Mouse (Mus musculus) liver, adult 2 months (tissue): Measurements from ENCODE around the gene Ptdss2. TPM values are rescaled to one million over a fixed set of nuclear protein-coding genes. Genes with fewer than 3 reads are reported as not detected.

ENCODE experiments used
- DNase-seq: peaks from one replicate; pipeline ENCODE4 v3.0.0-alpha.2; 2011; ENCODE audit warnings: low read depth, low spot score; ENCODE audit errors: extremely low read depth
- H3K27ac ChIP-seq: fragments of 200-500 bp; replicated peaks from 2 replicates; pipeline ENCODE4 v1.5.1; 2012; ENCODE audit warnings: low read depth, mild to moderate bottlenecking, control low read depth, inconsistent platforms, low read length; ENCODE audit not compliant: insufficient read depth
- H3K27me3 ChIP-seq: fragments of 200-500 bp; 2 replicates; pipeline ENCODE4 v1.6.1; 2012; ENCODE audit warnings: mild to moderate bottlenecking, moderate library complexity, low read length, inconsistent platforms; ENCODE audit not compliant: control insufficient read depth, insufficient read depth
- H3K36me3 ChIP-seq: fragments of 200-500 bp; 2 replicates; pipeline ENCODE4 v1.6.1; 2012; ENCODE audit warnings: low read length, inconsistent platforms; ENCODE audit not compliant: control insufficient read depth, insufficient read depth
- H3K4me1 ChIP-seq: fragments of 200-500 bp; 2 replicates; pipeline ENCODE4 v1.6.1; 2011; ENCODE audit warnings: low read length; ENCODE audit not compliant: control insufficient read depth, insufficient read depth
- H3K4me3 ChIP-seq: fragments of 200-500 bp; 2 replicates; pipeline ENCODE4 v1.5.1; 2011; ENCODE audit warnings: low read depth, mild to moderate bottlenecking, control low read depth, low read length, moderate library complexity; ENCODE audit not compliant: insufficient read depth
- H3K79me2 ChIP-seq: fragments of 200-500 bp; 2 replicates; pipeline ENCODE4 v1.6.1; 2012; ENCODE audit warnings: inconsistent platforms, mild to moderate bottlenecking, low read length, moderate library complexity; ENCODE audit not compliant: control insufficient read depth, insufficient read depth
- H3K9ac ChIP-seq: fragments of 200-500 bp; 2 replicates; pipeline ENCODE4 v1.6.1; 2012; ENCODE audit warnings: low read depth, mild to moderate bottlenecking, control low read depth, inconsistent platforms, low read length
- CTCF ChIP-seq: fragments of 200-500 bp; IDR thresholded peaks from 2 replicates; pipeline ENCODE4 v1.5.1; 2011; ENCODE audit warnings: low read depth, low read length, control low read depth
- POLR2A ChIP-seq: fragments of 200-500 bp; IDR thresholded peaks from 2 replicates; pipeline ENCODE4 v1.6.1; 2011; ENCODE audit warnings: low read length, control low read depth; ENCODE audit not compliant: insufficient read depth; ENCODE audit errors: extremely low read depth
- WGBS: fragments of 180-500 bp; shearing (Covaris S2); methylation state at CpG from one replicate; pipeline ENCODE4 v1.1.7; 2018; 5-methylcytosine and 5-hydroxymethylcytosine counted together
- polyA plus RNA-seq: library from polyadenylated mRNA; depleted of rRNA; stranded (reverse); fragments of >200 nt; gene quantifications from 2 replicates; pipeline ENCODE4 v1.2.3, GENCODE M21; 2012; rRNA removed
- total RNA-seq: library from RNA; depleted of rRNA; stranded (reverse); fragments of >200 nt; gene quantifications from 2 replicates; pipeline ENCODE4 v1.2.3, GENCODE M21; 2014; rRNA removed

Gene Ptdss2
- total and polyA plus RNA-seq, 2 experiments, result 5.2 to 13.5 TPM

- TF ChIP-seq CTCF (no peak), POLR2A (no peak)
- H3K4me3 ChIP-seq, result no peak overlapping the region
- no peaks in the 10 kb centered on the region for H3K27me3 ChIP-seq
- H3K9ac ChIP-seq, result no peak overlapping the region
- DNase-seq, result no peak
- no peaks in the 10 kb centered on the region for H3K36me3 ChIP-seq
- no peaks in the 10 kb centered on the region for H3K79me2 ChIP-seq
- WGBS, result 96% methylated on average over 5 of the region's 5 CpGs
- no peak overlapping the region for H3K27ac ChIP-seq
- H3K4me1 ChIP-seq, result no peaks in the 10 kb centered on the region
Observed at GRCm38 (mm10) chr7:141205504-141205903, 83.3 kb downstream of the Ptdss2 start.

- no peak for DNase-seq
- no peaks in the 10 kb centered on the region for H3K27me3 ChIP-seq
- no peaks in the 10 kb centered on the region for H3K36me3 ChIP-seq
- H3K9ac ChIP-seq, result no peak overlapping the region
- H3K4me3 ChIP-seq, result no peak overlapping the region
- WGBS, result 96% methylated on average over 18 of the region's 18 CpGs
- H3K4me1 ChIP-seq, result no peaks in the 10 kb centered on the region
- H3K27ac ChIP-seq, result no peak overlapping the region
- H3K79me2 ChIP-seq, result no peaks in the 10 kb centered on the region
- TF ChIP-seq POLR2A, result no peak
- no peak for TF ChIP-seq CTCF
Observed at GRCm38 (mm10) chr7:141206182-141206937, 84.2 kb downstream of the Ptdss2 start.

Other genes starting within 250 kb of the Ptdss2 start
- 83.6 and 102 TPM in 2 replicates for gene Psmd13, start 240.4 kb upstream of the Ptdss2 start, total RNA-seq
- gene Psmd13, start 240.4 kb upstream of the Ptdss2 start, polyA plus RNA-seq, result 51.1 and 58.2 TPM in 2 replicates
- gene Sirt3, start 240.1 kb upstream of the Ptdss2 start, total RNA-seq, result 134 and 150 TPM in 2 replicates
- 155 TPM in 2 replicates for gene Sirt3, start 240.1 kb upstream of the Ptdss2 start, polyA plus RNA-seq
- gene Cox8b, start 221.9 kb upstream of the Ptdss2 start, total RNA-seq, result 0.55 and 0.81 TPM in 2 replicates
- gene Cox8b, start 221.9 kb upstream of the Ptdss2 start, polyA plus RNA-seq, result not detected in 2 replicates
- gene Nlrp6, start 201.5 kb upstream of the Ptdss2 start, total RNA-seq, result 28.9 and 33.4 TPM in 2 replicates
- 72.9 and 119 TPM in 2 replicates for gene Nlrp6, start 201.5 kb upstream of the Ptdss2 start, polyA plus RNA-seq
- gene Pgghg, start 181.0 kb upstream of the Ptdss2 start, total RNA-seq, result 16.6 and 19.1 TPM in 2 replicates
- 41.3 and 43.3 TPM in 2 replicates for gene Pgghg, start 181.0 kb upstream of the Ptdss2 start, polyA plus RNA-seq
- gene Ifitm5, start 172.1 kb upstream of the Ptdss2 start, total RNA-seq, result 0.40 and 0.55 TPM in 2 replicates
- gene Ifitm5, start 172.1 kb upstream of the Ptdss2 start, polyA plus RNA-seq, result 0.76 and 1.0 TPM in 2 replicates
- not detected in 2 replicates for gene Gm45717, start 166.4 kb upstream of the Ptdss2 start, total RNA-seq
- not detected in 2 replicates for gene Gm45717, start 166.4 kb upstream of the Ptdss2 start, polyA plus RNA-seq
- gene Ifitm2, start 166.4 kb upstream of the Ptdss2 start, total RNA-seq, result 270 and 282 TPM in 2 replicates
- gene Ifitm2, start 166.4 kb upstream of the Ptdss2 start, polyA plus RNA-seq, result 968 and 1,028 TPM in 2 replicates
- gene Ifitm1, start 155.2 kb upstream of the Ptdss2 start, total RNA-seq, result 11.2 and 11.3 TPM in 2 replicates
- gene Ifitm1, start 155.2 kb upstream of the Ptdss2 start, polyA plus RNA-seq, result 48.6 and 79.4 TPM in 2 replicates
- 296 and 392 TPM in 2 replicates for gene Ifitm3, start 111.6 kb upstream of the Ptdss2 start, total RNA-seq
- 848 and 1,254 TPM in 2 replicates for gene Ifitm3, start 111.6 kb upstream of the Ptdss2 start, polyA plus RNA-seq
- gene Ifitm6, start 104.5 kb upstream of the Ptdss2 start, total RNA-seq, result 0.81 and 0.83 TPM in 2 replicates
- 0.72 and 1.7 TPM in 2 replicates for gene Ifitm6, start 104.5 kb upstream of the Ptdss2 start, polyA plus RNA-seq
- gene Gm17387, start 93.3 kb upstream of the Ptdss2 start, total RNA-seq, result not detected in 2 replicates
- gene Gm17387, start 93.3 kb upstream of the Ptdss2 start, polyA plus RNA-seq, result not detected in 2 replicates
- 0.09 TPM in 1 of 2 replicates, not detected in the other for gene B4galnt4, start 61.3 kb upstream of the Ptdss2 start, total RNA-seq
- 0.04 and 0.10 TPM in 2 replicates for gene B4galnt4, start 61.3 kb upstream of the Ptdss2 start, polyA plus RNA-seq
- 0.60 and 0.83 TPM in 2 replicates for gene Pkp3, start 44.2 kb upstream of the Ptdss2 start, total RNA-seq
- 1.9 and 2.0 TPM in 2 replicates for gene Pkp3, start 44.2 kb upstream of the Ptdss2 start, polyA plus RNA-seq
- gene Sigirr, start 21.8 kb upstream of the Ptdss2 start, total RNA-seq, result 21.8 and 28.5 TPM in 2 replicates
- 42.4 and 42.5 TPM in 2 replicates for gene Sigirr, start 21.8 kb upstream of the Ptdss2 start, polyA plus RNA-seq
- gene Ano9, start 4.6 kb upstream of the Ptdss2 start, total RNA-seq, result not detected in 2 replicates
- 0.09 and 0.13 TPM in 2 replicates for gene Ano9, start 4.6 kb upstream of the Ptdss2 start, polyA plus RNA-seq
- gene Rnh1, start 50.5 kb downstream of the Ptdss2 start, total RNA-seq, result 106 and 108 TPM in 2 replicates
- 134 and 136 TPM in 2 replicates for gene Rnh1, start 50.5 kb downstream of the Ptdss2 start, polyA plus RNA-seq
- 37.6 and 53.8 TPM in 2 replicates for gene Hras, start 71.6 kb downstream of the Ptdss2 start, total RNA-seq
- gene Hras, start 71.6 kb downstream of the Ptdss2 start, polyA plus RNA-seq, result 50.4 and 58.9 TPM in 2 replicates
- gene Lrrc56, start 71.8 kb downstream of the Ptdss2 start, total RNA-seq, result 1.8 and 2.1 TPM in 2 replicates
- 4.4 and 4.8 TPM in 2 replicates for gene Lrrc56, start 71.8 kb downstream of the Ptdss2 start, polyA plus RNA-seq
- gene Lmntd2, start 91.7 kb downstream of the Ptdss2 start, total RNA-seq, result 0.47 and 0.83 TPM in 2 replicates
- 1.4 and 2.2 TPM in 2 replicates for gene Lmntd2, start 91.7 kb downstream of the Ptdss2 start, polyA plus RNA-seq
- gene Rassf7, start 93.5 kb downstream of the Ptdss2 start, total RNA-seq, result 21.6 and 22.5 TPM in 2 replicates
- 49.1 and 53.3 TPM in 2 replicates for gene Rassf7, start 93.5 kb downstream of the Ptdss2 start, polyA plus RNA-seq
- gene Phrf1, start 106.4 kb downstream of the Ptdss2 start, total RNA-seq, result 8.1 and 12.6 TPM in 2 replicates
- 6.7 and 9.2 TPM in 2 replicates for gene Phrf1, start 106.4 kb downstream of the Ptdss2 start, polyA plus RNA-seq
- gene Irf7, start 144.1 kb downstream of the Ptdss2 start, total RNA-seq, result 22.8 and 32.2 TPM in 2 replicates
- gene Irf7, start 144.1 kb downstream of the Ptdss2 start, polyA plus RNA-seq, result 42.4 and 102 TPM in 2 replicates
- gene Cdhr5, start 154.4 kb downstream of the Ptdss2 start, total RNA-seq, result 18.5 and 40.3 TPM in 2 replicates
- 31.2 and 31.7 TPM in 2 replicates for gene Cdhr5, start 154.4 kb downstream of the Ptdss2 start, polyA plus RNA-seq
- gene Sct, start 156.8 kb downstream of the Ptdss2 start, total RNA-seq, result not detected in 2 replicates
- not detected in 2 replicates for gene Sct, start 156.8 kb downstream of the Ptdss2 start, polyA plus RNA-seq
- gene Drd4, start 169.6 kb downstream of the Ptdss2 start, total RNA-seq, result not detected in 2 replicates
- not detected in 2 replicates for gene Drd4, start 169.6 kb downstream of the Ptdss2 start, polyA plus RNA-seq
- 3.1 and 5.8 TPM in 2 replicates for gene Deaf1, start 205.3 kb downstream of the Ptdss2 start, total RNA-seq
- gene Deaf1, start 205.3 kb downstream of the Ptdss2 start, polyA plus RNA-seq, result 6.9 and 7.8 TPM in 2 replicates
- gene Tmem80, start 205.4 kb downstream of the Ptdss2 start, total RNA-seq, result 8.9 and 10.3 TPM in 2 replicates
- 14.3 and 20.9 TPM in 2 replicates for gene Tmem80, start 205.4 kb downstream of the Ptdss2 start, polyA plus RNA-seq
- gene Eps8l2, start 216.5 kb downstream of the Ptdss2 start, total RNA-seq, result 17.4 and 38.5 TPM in 2 replicates
- 80.9 and 117 TPM in 2 replicates for gene Eps8l2, start 216.5 kb downstream of the Ptdss2 start, polyA plus RNA-seq